Comparison of ENCODE assay signal across 32 mouse cellular contexts in the genomic region with DNA sequence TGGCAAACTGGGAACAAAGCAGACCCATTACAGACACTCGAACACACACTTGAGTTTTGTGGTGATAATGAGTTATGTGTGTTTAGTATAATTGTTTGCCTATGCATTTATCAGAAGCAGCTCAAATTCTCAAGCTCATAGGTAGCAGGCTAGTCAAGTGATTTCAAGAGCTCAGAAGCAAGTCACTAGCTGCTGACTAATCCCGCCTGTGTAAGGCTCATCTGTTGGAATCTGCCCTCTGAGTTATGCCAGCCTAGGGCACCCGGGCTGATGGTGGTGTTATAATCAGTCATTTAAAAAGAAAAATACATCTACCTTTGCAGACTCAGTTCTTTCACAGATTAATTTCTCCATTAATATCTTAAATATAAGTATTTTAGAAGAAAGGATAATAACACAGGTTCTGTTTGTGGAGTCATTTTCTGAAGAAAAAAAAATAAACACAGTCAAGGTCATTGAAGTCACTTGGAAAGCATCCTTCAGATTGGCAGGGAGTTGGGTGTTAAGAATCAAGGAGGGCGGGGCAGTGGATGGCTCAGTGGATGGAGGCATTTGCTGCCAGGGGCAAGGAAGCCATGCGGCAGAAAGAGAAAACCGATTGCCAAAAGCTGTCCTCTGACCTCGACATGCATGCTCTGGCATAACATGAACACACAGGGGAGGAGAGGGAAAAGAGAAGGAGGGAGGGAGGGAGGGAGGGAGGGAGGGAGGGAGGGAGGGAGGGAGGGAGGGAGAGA. TPM values are rescaled to one million over a fixed set of nuclear protein-coding genes. Genes with fewer than 3 reads are reported as not detected.
DNase-seq lines count a peak whose midpoint lies in the region; ATAC-seq and TF ChIP-seq lines count a peak whose summit lies in the region.
"Had no signal": no experiment of that assay in that cellular context is flagged by ENCODE, and none has a peak within 500 bp of the region (broad histone marks: within the 10 kb centered on the region; RNA-seq: fewer than 3 reads in every experiment).

No protein-coding gene starts in this region.

- peaks cover 9% of the 10 kb centered on the region for H3K4me1 ChIP-seq in cerebellum, adult 2 months (ENCODE audit: control insufficient read depth, insufficient read depth, low read length)
- no peaks in the 10 kb centered on the region for H3K4me1 ChIP-seq in lung, postnatal 0 days (ENCODE audit: insufficient read depth, low read depth, low read length)
- H3K4me1 ChIP-seq: embryonic facial prominence, embryonic 10.5 days; embryonic facial prominence, embryonic 13.5 days; forebrain, embryonic 12.5 days; forebrain, embryonic 15.5 days; intestine, embryonic 15.5 days had no signal

- POLR2A ChIA-PET in Patski (lab: Charles Lee), result interaction anchor here (0.6 kb wide), 1 partner anchor 10 kb away, joined by 3 read pairs; no protein-coding TSS in a partner anchor

- intact Hi-C loops in left cerebral cortex, adult 2 months (cut with DNase I), result no loop called here
- intact Hi-C loops in left cerebral cortex, postnatal 25 days (cut with DNase I), result no loop called here

- H3K9ac ChIP-seq in lung, postnatal 0 days (replicated peaks; ENCODE audit: low read depth), result no peak overlapping the region
- H3K9ac ChIP-seq: embryonic facial prominence, embryonic 13.5 days; forebrain, embryonic 12.5 days; forebrain, embryonic 15.5 days; heart, embryonic 13.5 days; hindbrain, embryonic 14.5 days; intestine, embryonic 15.5 days had no signal

- no peaks in the 10 kb centered on the region for H3K27me3 ChIP-seq in cerebellum, adult 2 months (ENCODE audit: control insufficient read depth, insufficient read depth, low read length)
- no peaks in the 10 kb centered on the region for H3K27me3 ChIP-seq in lung, postnatal 0 days (replicated peaks; ENCODE audit: insufficient read depth, low read length)
- H3K27me3 ChIP-seq in Patski, result no peaks in the 10 kb centered on the region
- H3K27me3 ChIP-seq: embryonic facial prominence, embryonic 13.5 days; forebrain, embryonic 12.5 days; forebrain, embryonic 15.5 days; intestine, embryonic 15.5 days had no signal

- H3K4me3 ChIP-seq in cerebellum, adult 2 months (replicated peaks; ENCODE audit: insufficient read depth, low read depth, low read length), result no peak overlapping the region
- H3K4me3 ChIP-seq in left cerebral cortex, adult 2 months, result no peak overlapping the region
- no peak overlapping the region for H3K4me3 ChIP-seq in lung, postnatal 0 days (ENCODE audit: low read depth, low read length)
- H3K4me3 ChIP-seq: embryonic facial prominence, embryonic 10.5 days; embryonic facial prominence, embryonic 13.5 days; erythroblast, embryonic 14.5 days; forebrain, embryonic 12.5 days; forebrain, embryonic 15.5 days; heart, adult 2 months; heart, embryonic 10.5 days; heart, embryonic 13.5 days; intestine, embryonic 15.5 days had no signal

- peak; percentile 62 for ATAC-seq in lung, postnatal 0 days
- peak; percentile 51 for ATAC-seq in Patski
- ATAC-seq: forebrain, embryonic 15.5 days; intestine, embryonic 15.5 days had no signal

- H3K27ac ChIP-seq in cerebellum, adult 2 months (ENCODE audit: insufficient read depth, low read length), result no peak overlapping the region
- H3K27ac ChIP-seq in left cerebral cortex, adult 2 months, result peak overlapping the region; percentile 75; the same call in 1 of the 2 replicates
- H3K27ac ChIP-seq in lung, postnatal 0 days (ENCODE audit: low read length), result no peak overlapping the region
- H3K27ac ChIP-seq: embryonic facial prominence, embryonic 10.5 days; embryonic facial prominence, embryonic 13.5 days; forebrain, embryonic 12.5 days; forebrain, embryonic 15.5 days; heart, adult 2 months; heart, embryonic 10.5 days; heart, embryonic 13.5 days; hindbrain, embryonic 14.5 days; intestine, embryonic 15.5 days had no signal

- 38% methylated on average over 7 of the region's 7 CpGs for WGBS in cerebellum, adult 2 months
- WGBS in lung, postnatal 0 days, result 44% methylated on average over 7 of the region's 7 CpGs

- no peak for TF ChIP-seq CTCF in cerebellum, adult 2 months (IDR thresholded peaks at IDR 0.05; ENCODE audit: borderline replicate concordance, insufficient read depth, low read depth, low read length)
- no peak for TF ChIP-seq CTCF in left cerebral cortex, adult 2 months (IDR thresholded peaks at IDR 0.05)
- TF ChIP-seq CTCF in lung, postnatal 0 days (IDR thresholded peaks at IDR 0.05), result no peak
- no peak for TF ChIP-seq CTCF in Patski (IDR thresholded peaks at IDR 0.05)

- H3K36me3 ChIP-seq in lung, postnatal 0 days (ENCODE audit: insufficient read depth, low read length), result no peaks in the 10 kb centered on the region
- H3K36me3 ChIP-seq: embryonic facial prominence, embryonic 10.5 days; embryonic facial prominence, embryonic 13.5 days; forebrain, embryonic 12.5 days; forebrain, embryonic 15.5 days; heart, embryonic 10.5 days; heart, embryonic 13.5 days; intestine, embryonic 15.5 days had no signal

- CTCF ChIA-PET in Patski (lab: Charles Lee), result no interaction called here

- in situ Hi-C loops in Patski (cut with MboI; ENCODE audit: low pct_unique_long_range_greater_than_20kb), result no loop called here

- no peak for TF ChIP-seq POLR2A in cerebellum, adult 2 months (IDR thresholded peaks at IDR 0.05; ENCODE audit: borderline replicate concordance, insufficient read depth, low read length)

- DNase-seq in cerebellum, postnatal 10 days, result peak; percentile 70 to 74
- DNase-seq in cerebellum, adult 2 months, result no peak
- no peak for DNase-seq in left cerebral cortex, adult 2 months (ENCODE audit: extremely low spot score in 1 of 2, low spot score in 2 of 2)
- DNase-seq in left cerebral cortex, postnatal 25 days (ENCODE audit: low spot score in 2 of 2), result no peak
- DNase-seq in lung, postnatal 0 days (ENCODE audit: low spot score), result no peak
- no peak for DNase-seq in lung, postnatal 10 days
- no peak for DNase-seq in Patski (ENCODE audit: low read depth, low spot score)
- DNase-seq in gastrocnemius, adult 18-20 months (ENCODE audit: low spot score), result no peak
- DNase-seq: adrenal gland, postnatal 25 days; cerebellum, adult 11 months; cerebellum, adult 9-10 months; cerebellum, postnatal 36 days; embryo, embryonic 11 days; gastrocnemius, postnatal 10 days; gastrocnemius, postnatal 36 days; heart, adult 2 months; heart, postnatal 14 days; heart, postnatal 4 days had no signal

- peak; percentile 38; the same call in 1 of the 2 replicates for TF ChIP-seq EP300 in lung, postnatal 0 days (IDR thresholded peaks at IDR 0.05)

- H3K9me3 ChIP-seq in lung, postnatal 0 days (ENCODE audit: low read length), result no peaks in the 10 kb centered on the region
- H3K9me3 ChIP-seq: embryonic facial prominence, embryonic 10.5 days; embryonic facial prominence, embryonic 13.5 days; forebrain, embryonic 12.5 days; forebrain, embryonic 15.5 days; heart, embryonic 10.5 days; heart, embryonic 13.5 days; intestine, embryonic 15.5 days had no signal

- H3K4me2 ChIP-seq in lung, postnatal 0 days (replicated peaks; ENCODE audit: low read depth, low read length), result no peak overlapping the region
- H3K4me2 ChIP-seq: embryonic facial prominence, embryonic 13.5 days; forebrain, embryonic 12.5 days; forebrain, embryonic 15.5 days; heart, embryonic 13.5 days; hindbrain, embryonic 14.5 days; intestine, embryonic 15.5 days had no signal

RNA-seq across cellular contexts. Expression of gene Tmco5, which starts 34.0 kb away (rescaled TPM):
- polyA plus RNA-seq in cerebellum, adult 2 months (2012; rRNA removed), result not detected in 2 replicates
- total RNA-seq in left cerebral cortex, adult 2 months (2021), result 1 to 10 TPM; 4.1 to 4.2 TPM
- 1 to 10 TPM; 3.5 to 4.1 TPM for total RNA-seq in left cerebral cortex, postnatal 25 days (2021)
- not detected in 2 replicates for polyA plus RNA-seq in lung, postnatal 0 days (2015; fragmentation: Nextera tagmentation; extraction: Ambion mirVana)
- polyA plus RNA-seq in Patski (2021), result not detected
- total RNA-seq in gastrocnemius, adult 18-20 months (2021), result not detected
- total RNA-seq: adrenal gland, adult 18-20 months; adrenal gland, postnatal 25 days; ES-E14; gastrocnemius, postnatal 10 days; gastrocnemius, postnatal 36 days; granulocyte monocyte progenitor cell, adult 5-6 weeks; heart, adult 2 months; heart, postnatal 14 days; heart, postnatal 4 days had no signal
- polyA plus RNA-seq: embryonic facial prominence, embryonic 10.5 days; embryonic facial prominence, embryonic 13.5 days; erythroblast, embryonic 14.5 days; forebrain, embryonic 12.5 days; forebrain, embryonic 15.5 days; heart, adult 2 months; heart, embryonic 10.5 days; heart, embryonic 13.5 days; heart, embryonic 16.5 days; hindbrain, embryonic 11.5 days; hindbrain, embryonic 14.5 days; intestine, embryonic 15.5 days had no signal

Comparison
In these comparisons a context has a peak if more than half of its experiments do, and no peak if none do; other contexts are left out.
1. DNase-seq: peak in cerebellum, postnatal 10 days (2 of 2); none in cerebellum, adult 2 months (0 of 2), left cerebral cortex, adult 2 months (0 of 2), left cerebral cortex, postnatal 25 days (0 of 2), lung, postnatal 0 days (single experiment), lung, postnatal 10 days (single experiment), Patski (single experiment) and gastrocnemius, adult 18-20 months (single experiment).
2. RNA of gene Tmco5, which starts 34.0 kb away (total RNA-seq): 4.1 to 4.2 TPM in left cerebral cortex, adult 2 months and 3.5 to 4.1 TPM in left cerebral cortex, postnatal 25 days; not detected in gastrocnemius, adult 18-20 months; every median in the first group is over 4 times any median in the second.